Mouse (Mus musculus) cerebellum, postnatal 36 days (tissue): ENCODE results near the gene Rhbdd2.
A peak's percentile ranks its signal among the peaks of the same experiment; 100 is the strongest.
"Not testable (repeated sequence)": the region's sequence is repeated elsewhere in the genome, so short reads cannot be mapped to it uniquely, and the experiment has no call there.

Experiments
- DNase-seq, 2 experiments: peaks; one replicate each; pipeline ENCODE4 v3.0.0; 2021 to 2022; ENCODE audit warnings: mixed read lengths in 2 of 2

The Rhbdd2 gene

DNA sequence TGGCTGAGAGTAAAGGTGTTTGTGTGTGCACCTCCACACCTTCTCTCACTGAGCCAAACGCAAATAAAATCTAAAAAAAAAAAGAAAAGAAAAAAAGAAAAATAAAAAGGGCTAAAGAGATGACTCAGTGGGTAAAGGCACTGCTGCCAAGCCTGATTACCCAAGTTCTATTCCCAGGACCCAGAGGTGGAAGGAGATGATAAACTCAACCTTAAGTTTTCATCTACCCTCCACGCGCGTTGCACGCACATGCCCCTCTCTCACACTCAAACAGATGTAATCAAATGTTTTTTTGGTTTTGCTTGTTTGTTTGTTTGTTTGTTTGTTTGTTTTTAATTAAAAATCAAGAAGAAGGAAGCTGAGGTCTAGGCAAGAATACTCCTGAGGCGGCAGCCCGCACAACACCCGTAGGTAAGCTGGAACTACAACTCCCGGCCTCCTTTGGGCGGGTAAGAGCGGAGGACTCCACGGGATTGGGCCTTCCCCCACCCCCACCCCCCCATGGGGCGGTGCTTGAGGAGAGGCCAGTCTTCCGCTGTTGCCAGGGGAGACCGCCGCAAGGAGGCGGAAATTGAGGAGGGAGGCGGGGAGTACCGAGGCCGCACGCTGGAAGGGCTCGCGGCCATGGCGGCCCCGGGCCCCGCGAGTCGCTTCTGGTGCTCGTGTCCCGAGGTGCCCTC, at the start of gene Rhbdd2:
Rhbdd2 (plus strand) TSS at position 502 of the 680 bp plus-strand sequence.
- peak; percentile 92 to 98 for DNase-seq

DNA sequence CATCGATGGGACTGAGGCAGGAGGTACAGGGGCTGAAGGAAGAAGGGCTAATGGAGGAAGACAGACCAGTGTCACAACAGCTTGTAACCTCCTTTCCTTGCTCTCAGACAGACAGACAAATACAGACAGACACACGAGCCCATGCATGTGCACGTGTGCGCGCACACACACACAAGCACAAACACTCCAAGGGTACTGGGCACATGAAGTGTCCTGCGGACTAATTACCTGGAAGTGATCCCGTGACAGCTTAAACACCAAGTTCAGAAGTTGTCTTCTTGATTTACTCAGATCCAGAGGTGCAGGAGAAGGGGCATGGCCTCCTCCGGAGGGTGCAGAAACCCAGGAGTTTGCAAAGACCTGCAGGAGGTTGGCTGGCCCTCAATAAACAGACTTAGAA, 46.7 kb upstream of the Rhbdd2 start:
- no peak for DNase-seq

DNA sequence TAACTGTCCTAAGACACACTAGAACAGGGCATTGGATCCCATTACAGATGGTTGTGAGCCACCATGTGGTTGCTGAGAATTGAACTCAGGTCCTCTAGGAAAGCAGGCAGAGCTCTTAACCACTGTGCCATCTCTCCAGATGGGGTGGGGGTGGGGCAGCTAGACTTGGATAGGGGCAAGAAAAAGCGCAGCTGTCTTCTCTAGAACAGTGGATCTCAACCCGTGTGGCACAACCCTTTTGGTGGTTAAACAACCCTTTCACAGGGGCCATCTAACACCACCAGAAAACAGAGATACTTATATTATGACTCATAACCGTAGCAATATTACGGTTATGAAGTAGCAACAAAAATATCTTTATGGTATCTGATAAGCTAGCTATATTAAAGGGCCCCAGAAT, 44.7 kb upstream of the Rhbdd2 start:
- DNase-seq, result no peak

DNA sequence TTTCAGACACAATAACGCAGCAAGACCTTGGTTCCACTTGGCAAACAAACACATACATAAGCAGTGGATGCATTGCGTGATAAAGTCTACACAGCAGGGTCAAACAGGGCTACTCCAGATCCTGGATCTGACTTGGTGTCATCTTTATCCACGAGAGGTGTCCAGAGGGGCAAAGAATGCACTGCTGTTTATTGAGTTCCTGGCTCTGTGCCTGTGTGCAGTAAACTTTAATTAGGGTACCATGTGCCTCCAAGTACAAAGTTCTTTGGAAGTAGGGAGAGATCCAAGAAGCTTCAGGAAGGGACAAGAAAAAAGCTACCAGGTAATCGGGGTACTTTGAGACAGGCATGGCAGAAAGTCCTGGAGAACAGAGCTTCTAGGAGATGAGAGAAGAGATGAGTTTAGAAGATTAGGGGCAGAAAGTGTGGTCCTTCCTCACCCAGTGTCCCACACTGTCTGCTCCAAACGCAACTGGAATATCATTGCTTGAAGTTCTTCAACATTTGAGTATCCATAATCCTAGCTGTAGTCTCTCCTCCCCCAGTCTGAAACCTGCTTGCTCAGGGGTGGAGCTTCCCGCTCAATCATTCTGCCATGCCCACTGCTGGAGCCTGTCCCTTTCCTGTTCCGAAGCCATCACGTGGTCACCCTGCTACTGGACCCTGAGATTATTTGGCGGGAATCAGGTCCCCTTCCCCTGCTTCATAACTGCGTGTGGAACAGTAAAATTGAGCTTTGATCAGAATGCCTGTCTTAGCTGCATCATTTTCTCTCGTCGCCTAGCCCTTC, 42.2 kb upstream of the Rhbdd2 start:
- no peak for DNase-seq

DNA sequence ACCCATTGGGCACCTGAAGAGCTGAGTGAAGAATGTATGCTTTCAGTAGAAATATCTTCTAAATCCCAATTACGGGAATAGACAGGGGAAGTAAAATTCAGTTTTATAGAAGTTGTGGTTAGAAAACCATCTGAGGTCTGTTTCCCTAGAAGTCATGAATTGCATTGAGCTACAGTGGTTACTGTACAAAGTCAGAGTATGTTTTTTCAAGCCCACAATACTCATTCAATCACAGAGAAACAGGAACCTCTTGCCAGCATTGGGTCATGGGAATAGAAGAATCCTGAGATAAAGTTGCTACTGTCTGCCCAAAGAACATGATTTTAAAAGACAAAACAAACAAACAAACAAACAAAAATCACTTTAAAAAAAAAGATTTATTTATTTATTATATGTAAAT, 27.8 kb upstream of the Rhbdd2 start:
- not testable (repeated sequence) for DNase-seq

DNA sequence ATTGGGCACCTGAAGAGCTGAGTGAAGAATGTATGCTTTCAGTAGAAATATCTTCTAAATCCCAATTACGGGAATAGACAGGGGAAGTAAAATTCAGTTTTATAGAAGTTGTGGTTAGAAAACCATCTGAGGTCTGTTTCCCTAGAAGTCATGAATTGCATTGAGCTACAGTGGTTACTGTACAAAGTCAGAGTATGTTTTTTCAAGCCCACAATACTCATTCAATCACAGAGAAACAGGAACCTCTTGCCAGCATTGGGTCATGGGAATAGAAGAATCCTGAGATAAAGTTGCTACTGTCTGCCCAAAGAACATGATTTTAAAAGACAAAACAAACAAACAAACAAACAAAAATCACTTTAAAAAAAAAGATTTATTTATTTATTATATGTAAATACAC, 25.7 kb upstream of the Rhbdd2 start:
- DNase-seq, result not testable (repeated sequence)

DNA sequence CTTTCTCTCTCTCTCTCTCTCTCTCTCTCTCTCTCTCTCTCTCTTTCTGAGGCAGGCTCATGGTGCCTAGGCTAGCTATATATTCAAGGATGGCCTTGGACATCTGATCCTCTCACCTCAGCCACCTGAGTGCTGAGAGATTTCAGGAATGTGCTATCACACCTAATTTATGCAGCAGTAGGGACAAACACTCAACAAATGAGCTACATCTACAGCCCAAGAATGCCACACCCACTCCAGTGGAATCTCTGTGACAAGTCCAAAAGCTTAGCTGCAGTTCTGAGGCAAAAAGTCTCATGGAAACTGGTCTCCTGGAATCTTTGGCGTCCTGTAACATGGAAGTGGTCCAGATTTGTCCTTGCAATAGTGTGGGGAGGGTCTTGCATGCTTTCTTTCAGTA, 24.8 kb upstream of the Rhbdd2 start:
- DNase-seq, result no peak

DNA sequence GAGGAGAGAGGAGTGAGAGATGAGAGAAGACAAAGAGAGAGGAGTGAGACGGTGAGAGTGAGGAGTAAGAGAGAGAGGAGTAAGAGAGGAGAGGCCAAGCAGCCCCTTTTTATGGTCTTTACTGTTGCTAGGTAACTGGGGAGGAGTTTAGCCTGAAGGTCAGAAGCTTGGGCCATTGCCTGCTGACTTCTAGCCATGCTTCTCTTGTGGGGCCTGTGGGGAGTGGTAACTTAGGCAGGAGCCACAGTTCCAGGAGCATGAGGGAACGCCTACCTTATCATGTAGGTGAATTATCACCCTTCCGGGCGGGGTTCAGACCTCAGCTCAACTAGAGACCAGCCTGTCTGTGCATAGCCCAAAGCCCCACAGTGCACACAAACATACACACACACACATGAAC, 22.6 kb upstream of the Rhbdd2 start:
- DNase-seq, result no peak

DNA sequence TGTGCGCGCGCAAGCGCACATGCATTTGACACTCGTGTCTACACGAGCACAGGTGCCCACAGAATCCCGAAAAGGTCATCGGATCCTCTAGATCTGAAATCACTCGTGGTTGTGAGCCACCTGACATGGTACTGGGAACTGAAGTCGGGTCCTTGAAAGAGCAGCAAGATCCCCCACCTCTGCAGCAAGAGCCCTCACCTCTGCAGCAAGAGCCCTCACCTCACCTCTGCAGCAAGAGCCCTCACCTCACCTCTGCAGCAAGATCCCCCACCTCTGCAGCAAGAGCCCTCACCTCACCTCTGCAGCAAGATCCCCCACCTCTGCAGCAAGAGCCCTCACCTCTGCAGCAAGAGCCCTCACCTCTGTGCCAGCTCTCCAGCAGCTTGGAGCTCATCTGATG, 12.7 kb upstream of the Rhbdd2 start:
- DNase-seq, result not testable (repeated sequence)

DNA sequence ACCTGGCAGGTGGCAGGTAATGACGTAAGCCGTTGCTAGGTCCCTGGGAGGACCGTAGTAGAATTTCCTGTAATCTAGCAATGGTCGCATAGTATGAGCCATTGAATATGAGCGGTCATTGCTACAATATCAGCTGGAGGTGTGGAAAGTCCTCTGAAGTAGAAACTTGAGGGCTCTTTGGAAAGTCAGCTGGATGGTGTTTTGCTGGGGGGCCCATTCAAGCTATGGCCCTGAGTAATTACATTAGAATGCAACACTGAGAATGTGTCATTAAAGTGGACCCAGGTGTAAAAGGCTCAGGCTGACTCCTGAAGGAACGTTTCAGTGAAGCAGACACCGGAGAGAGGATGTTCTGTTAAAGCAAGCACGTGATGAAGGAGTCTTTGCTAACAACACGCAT, 11.9 kb upstream of the Rhbdd2 start:
- no peak for DNase-seq

DNA sequence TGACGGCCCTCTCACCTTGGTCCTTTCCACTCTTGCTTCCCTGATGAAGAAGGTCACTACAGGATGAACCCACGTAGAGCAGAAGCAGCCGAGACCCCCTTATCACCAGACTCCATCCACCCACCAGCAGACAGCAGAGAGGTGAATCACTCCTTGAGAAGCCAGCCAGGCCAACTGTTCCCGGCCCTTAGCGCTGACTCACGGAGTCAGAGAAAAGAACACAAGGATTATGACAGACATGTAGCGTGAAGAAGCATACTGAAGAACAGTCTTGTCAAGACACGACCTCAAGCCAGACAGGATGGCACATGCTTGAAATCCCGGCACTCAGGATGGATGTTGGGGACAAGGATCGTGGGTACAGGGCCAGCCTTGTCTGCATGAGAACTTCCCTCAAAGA, 10.7 kb upstream of the Rhbdd2 start:
- no peak for DNase-seq

DNA sequence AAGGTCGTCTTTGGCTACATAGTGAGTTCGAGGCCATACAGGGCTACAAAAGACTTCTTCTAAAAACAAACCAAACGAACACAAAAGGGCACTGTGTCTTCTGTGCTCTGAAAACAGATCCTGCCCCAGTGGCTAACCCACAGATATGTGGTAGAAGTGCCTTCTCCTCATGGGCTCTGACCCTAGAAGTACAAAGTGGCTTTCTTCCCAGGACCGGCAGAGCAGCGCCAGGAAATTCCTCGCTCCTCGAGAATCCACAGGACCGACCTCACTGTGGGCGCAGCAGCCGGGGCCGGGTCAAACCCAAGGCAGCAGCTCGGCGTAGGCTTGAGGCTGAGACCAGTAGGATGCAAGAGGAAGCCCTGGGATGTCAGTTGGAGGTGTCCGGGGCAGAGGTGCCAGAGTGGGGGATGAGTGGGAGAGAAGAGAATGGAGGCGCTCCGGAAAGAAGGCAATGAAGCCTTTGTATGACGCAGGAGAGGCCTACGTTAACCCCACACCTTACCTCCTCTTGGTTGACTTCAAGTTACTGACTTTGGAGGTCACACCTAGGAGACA, 9.3 kb upstream of the Rhbdd2 start:
- DNase-seq, result no peak

DNA sequence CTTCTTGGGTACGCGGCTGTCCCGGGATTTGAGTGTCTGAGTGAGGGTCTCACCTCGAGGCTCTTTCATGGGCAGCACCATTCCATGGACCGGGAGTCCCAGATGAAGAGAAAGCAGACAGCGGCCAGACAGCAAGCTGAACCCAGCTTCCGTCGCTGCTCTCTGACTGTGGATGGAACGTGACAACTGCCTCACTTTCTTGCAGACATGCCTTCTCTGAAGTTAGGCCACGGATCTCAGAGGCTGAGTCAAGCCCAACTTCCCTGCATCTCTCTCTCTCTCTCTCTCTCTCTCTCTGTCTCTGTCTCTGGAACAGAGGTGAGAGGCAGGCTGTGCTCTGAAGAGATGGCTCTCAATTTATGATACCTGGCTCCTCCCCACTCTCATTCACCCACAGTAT, 3.5 kb upstream of the Rhbdd2 start:
- no peak for DNase-seq

DNA sequence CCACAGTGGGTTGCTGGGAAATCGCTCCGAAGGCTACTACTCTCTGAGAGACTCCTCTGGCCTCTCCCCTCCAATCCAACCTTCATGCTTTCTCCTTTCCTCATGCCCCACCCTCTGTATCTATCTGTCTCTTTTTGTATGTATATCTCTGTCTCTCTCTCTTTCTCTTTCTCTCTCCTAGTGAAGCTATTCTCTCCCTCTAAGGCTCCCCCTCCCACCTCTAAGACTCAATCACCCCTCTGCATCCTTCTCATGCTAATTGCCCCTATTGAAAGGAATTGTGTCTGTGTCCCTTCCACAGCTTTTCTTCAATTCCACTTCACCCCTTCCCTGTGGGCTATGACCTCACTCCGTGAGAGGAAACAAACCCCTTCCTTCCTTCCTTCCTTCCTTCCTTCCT, 3.0 kb upstream of the Rhbdd2 start:
- no peak for DNase-seq

DNA sequence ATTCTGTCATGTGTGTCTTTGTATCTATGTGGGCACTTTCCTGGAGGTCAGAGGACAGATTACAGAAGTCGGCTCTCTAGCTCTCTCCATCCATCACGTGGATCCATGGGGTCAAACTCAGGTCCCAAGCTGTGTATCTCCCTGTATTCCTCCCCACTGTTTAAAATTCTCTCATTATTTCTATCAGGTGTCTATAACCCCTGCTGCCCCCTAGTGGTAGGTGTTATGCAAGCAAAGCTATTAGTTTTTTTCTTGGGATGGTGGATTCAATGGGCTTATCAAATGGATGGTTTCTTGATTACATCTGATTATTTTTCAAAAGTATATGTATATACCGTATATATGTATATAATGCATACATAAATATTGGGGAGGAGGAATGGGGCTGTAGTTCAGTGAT, 1.8 kb upstream of the Rhbdd2 start:
- peak; percentile 62 to 75 for DNase-seq

DNA sequence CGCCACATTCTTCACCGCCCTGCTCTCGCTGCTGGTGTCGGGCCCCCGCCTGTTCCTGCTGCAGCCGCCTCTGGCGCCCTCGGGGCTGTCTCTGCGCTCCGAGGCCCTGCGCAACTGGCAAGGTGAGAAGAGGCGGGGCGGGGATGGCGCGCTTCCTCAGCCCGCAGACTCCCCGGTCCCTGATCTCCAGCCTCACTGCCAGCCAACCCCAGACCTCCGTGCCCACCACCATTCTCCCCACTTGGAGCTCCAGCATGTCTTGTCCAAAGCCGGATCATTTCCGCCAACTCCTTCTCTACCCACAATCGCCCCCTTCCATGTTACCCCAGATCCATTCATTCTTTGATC, 353 bp downstream of the Rhbdd2 start:
- DNase-seq, result no peak

DNA sequence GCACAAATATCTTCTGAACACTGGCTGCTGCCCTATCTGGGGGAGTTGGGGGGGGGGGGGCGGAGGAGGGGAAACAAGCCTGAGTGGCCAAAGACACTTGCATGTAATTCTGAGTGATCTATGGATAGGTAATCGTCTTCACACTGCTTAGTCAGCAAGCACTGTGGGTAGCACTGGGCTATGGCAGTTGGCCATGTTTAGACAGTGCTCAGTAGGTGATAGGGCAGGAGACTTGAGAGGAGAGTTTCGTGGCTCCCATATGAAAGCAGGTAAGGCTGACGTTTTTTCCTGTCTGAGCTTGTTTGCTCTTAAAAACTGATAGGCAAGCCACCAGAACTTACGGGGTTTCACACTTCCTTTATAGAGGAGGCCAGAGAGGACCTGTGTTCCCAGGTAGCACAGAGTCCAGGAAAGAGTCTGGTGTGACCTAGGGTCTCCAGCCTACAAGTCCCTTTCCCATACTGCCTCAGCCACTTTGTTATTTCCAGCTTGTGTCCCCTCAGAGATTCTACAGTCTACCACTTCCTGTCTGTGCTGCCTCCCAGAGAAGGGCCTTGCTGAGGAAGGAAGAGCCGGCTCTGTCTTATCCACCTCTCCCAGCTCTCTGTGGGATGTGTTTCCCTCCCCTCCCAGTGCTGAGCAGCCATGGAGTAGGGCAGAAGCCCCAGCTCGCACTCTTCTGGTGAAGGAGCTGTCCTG, 7.5 kb downstream of the Rhbdd2 start:
- DNase-seq, result no peak

DNA sequence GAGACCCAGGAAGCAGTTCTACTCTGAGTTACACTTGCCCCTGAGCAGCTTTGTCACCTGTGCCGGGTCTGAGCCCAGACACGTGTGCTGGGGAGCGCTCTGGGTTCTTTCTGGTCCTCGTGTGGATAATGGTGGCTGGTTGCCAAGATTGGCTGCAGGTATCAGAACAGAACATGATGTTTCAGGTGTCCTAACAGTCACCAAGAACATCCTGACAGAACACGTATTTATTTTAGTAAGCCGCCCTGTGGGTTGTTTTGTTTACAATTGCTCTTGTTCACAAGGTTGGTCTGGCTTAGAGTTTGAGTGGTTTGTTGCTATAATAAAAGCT, 8.0 kb downstream of the Rhbdd2 start:
- DNase-seq, result no peak

DNA sequence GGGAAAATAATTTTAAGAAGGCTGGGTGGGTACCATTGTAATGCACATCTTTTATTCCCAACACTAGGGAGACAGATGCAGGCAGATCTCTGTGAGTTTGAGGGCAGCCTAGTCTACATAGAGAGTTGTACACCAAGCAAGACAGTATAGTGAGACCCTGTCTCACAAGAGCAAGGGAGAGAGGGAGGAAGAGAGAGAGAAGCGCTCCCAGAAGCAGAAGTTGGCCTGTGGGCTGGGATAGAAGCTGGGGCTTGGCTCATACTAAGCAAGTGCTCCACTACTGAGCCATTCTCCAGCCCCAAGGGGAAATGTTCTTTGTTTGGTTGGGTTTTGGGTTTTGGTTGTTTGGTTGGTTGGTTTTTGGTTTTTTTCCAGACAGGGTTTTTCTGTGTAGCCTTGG, 8.6 kb downstream of the Rhbdd2 start:
- no peak for DNase-seq

DNA sequence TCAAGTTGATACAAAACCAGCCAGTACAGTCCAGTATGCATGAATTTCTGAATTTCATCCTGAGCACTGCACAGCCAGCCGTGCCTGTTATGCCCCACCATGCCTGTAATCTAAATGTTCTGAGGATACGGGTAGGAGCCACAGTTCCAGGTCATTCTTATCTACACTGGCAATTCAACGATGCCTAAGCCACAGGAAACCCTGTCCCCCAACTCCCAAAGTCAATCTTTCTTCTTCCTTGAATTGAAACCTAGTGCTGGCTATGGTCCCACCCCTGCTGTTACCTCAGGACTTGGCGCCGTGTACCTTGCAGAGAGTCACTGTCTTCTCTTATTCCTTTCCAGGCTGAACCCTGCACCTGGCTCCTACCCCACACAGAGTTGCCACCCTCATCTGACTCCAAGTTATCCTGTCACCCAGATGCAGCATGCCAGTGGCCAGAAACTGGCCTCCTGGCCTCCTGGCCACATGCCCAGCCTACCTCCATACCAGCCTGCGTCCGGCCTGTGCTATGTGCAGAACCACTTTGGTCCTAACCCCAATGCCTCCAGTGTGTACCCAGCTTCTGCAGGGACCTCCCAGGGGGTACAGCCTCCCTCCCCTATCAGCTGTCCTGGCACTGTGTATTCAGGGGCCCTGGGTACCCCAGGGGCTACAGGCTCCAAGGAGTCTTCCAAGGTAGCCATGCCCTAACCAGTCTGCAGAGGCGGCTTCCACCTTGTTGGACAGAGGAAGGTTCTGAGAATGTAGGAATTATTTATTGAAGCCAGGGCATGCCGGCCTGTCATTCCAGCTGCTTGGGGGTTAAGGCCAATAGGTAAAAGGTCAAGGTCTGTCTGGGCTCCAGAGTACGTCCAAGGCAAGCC, 10.5 kb downstream of the Rhbdd2 start:
- DNase-seq, result peak; percentile 9 to 18

DNA sequence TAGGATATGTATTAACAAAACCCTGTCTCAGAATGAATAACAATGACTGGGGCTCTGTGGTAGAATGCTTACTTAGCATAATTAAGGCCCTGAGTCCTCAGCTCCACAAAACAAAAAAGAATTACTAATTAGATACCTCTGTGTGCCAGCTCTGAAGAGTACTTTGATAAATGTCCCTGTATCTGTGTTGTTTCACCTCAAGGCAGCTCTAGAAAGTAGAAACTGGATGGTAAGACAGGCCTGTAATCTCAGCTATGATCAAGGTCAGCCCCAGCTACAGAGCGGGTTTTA, 11.1 kb downstream of the Rhbdd2 start:
- no peak for DNase-seq

DNA sequence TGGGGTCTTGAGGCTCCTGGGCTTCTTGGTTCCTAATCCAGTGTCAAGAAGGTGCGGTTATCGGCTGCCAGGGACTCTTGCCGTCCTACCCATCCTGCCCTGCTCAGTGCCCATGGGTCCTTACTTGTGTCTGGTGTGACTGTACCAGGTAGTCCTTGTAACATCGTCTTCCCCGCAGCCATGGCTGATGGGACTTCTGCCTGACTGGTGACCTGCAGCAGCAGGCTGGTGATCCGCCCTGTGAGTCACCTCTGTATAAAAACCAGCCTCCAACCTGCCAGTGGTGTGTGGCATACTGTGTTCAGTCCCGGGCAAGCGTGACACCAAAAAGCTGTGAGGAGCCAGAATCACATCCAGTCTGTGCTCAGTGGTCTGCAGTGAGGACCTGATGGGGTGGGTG, 11.5 kb downstream of the Rhbdd2 start:
- no peak for DNase-seq

DNA sequence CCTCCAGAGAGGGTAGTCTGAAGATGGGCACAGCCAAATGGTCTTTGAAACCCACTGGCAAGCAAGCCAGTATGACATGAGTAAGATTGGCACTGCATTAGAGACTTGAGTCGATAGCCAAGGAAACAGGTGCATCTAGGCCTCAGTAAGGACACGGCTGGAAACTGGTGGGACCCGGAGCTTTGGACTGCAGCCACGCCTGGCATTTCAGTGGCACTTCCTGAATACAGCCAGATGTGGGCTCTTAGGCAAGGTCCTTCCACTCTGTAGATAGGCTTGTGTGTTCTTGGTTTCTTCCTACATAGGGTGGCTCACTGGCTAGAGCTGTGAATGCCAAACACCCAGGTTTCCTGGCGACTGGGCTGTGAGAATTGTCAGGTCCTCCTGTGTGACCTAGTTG, 12.9 kb downstream of the Rhbdd2 start:
- no peak for DNase-seq
